Mouse (Mus musculus): ENCODE results near the gene Eif5a. TPM values are rescaled to one million over a fixed set of nuclear protein-coding genes. Genes with fewer than 3 reads are reported as not detected.
"Not testable (repeated sequence)": the region's sequence is repeated elsewhere in the genome, so short reads cannot be mapped to it uniquely, and the experiment has no call there.

The Eif5a gene
- total and polyA plus RNA-seq, 2 experiments from 2014 or later = 469 to 961 TPM

GRCm38 (mm10) chr11:69956218-69956617, 34.5 kb upstream of the Eif5a start:
- Histone ChIP-seq H3K36me3 (replicated peaks; ENCODE audit: control insufficient read depth, insufficient read depth, low read length) (no peaks in the 10 kb centered on the region), H3K27ac (ENCODE audit: low read depth) (no peak overlapping the region), H3K4me2 (ENCODE audit: low read depth, low read length) (no peak overlapping the region), H3K4me3 (ENCODE audit: low read depth, low read length) (no peak overlapping the region), H3K4me1 (ENCODE audit: control insufficient read depth, insufficient read depth) (no peaks in the 10 kb centered on the region), H3K9me3 (replicated peaks; ENCODE audit: control insufficient read depth, low read length) (no peaks in the 10 kb centered on the region), H3K9ac (replicated peaks; ENCODE audit: low read depth, low read length) (no peak overlapping the region), H3K27me3 (ENCODE audit: control insufficient read depth, insufficient read depth, low read length) (no peaks in the 10 kb centered on the region)
- WGBS = 85% methylated on average over 1 of the region's 1 CpGs
- no peak for ATAC-seq (ENCODE audit: insufficient read depth, low read depth)
- TF ChIP-seq EP300 (IDR thresholded peaks at IDR 0.05; ENCODE audit: low read depth) = no peak
- TF ChIP-seq CTCF (IDR thresholded peaks at IDR 0.05; ENCODE audit: low read depth) = no peak
- DNase-seq (ENCODE audit: low spot score) = no peak

GRCm38 (mm10) chr11:69955618-69956017, 33.9 kb upstream of the Eif5a start:
- DNase-seq (ENCODE audit: low spot score); H3K9ac ChIP-seq (replicated peaks; ENCODE audit: low read depth, low read length); H3K4me2 ChIP-seq (ENCODE audit: low read depth, low read length); ATAC-seq (ENCODE audit: insufficient read depth, low read depth); H3K9me3 ChIP-seq (replicated peaks; ENCODE audit: control insufficient read depth, low read length); H3K4me1 ChIP-seq (ENCODE audit: control insufficient read depth, insufficient read depth); H3K27ac ChIP-seq (ENCODE audit: low read depth); H3K4me3 ChIP-seq (ENCODE audit: low read depth, low read length); H3K36me3 ChIP-seq (replicated peaks; ENCODE audit: control insufficient read depth, insufficient read depth, low read length); H3K27me3 ChIP-seq (ENCODE audit: control insufficient read depth, insufficient read depth, low read length): not testable (repeated sequence)
- 51% methylated on average over 3 of the region's 4 CpGs for WGBS

DNA sequence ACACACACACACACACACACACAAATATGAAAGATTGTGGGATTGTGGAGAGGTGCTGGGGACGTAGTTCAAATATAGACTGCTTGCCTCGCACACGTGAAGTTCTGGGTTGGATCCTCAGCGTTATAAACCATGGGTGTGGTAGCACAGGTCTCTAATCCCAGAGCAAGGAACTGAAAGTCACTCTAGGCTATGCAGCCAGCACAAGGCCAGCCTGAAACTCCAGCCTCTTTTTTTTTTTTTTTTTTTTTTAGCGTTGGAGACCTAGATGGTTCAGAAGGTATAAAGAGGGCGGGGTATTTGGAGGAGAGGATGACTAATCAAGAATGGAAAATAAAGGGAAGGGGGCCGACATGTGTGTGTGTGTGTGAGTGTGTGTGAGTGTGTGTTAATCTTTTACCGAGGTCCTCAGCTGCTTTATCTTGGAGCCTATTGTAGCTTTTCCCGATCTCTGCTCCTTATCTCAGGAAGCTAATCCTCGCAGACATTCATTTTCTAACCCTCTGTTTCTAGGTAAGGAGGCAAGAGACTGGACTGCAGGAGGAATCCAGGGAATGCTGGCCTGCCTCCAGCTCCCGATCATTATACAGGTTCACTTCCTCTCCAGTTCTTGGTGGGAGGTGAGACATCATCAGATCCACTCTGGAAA, 31.6 kb upstream of the Eif5a start:
- Histone ChIP-seq H3K4me3 (ENCODE audit: low read depth, low read length) (no peak overlapping the region), H3K27ac (ENCODE audit: low read depth) (no peak overlapping the region), H3K4me1 (ENCODE audit: control insufficient read depth, insufficient read depth) (no peaks in the 10 kb centered on the region), H3K9ac (replicated peaks; ENCODE audit: low read depth, low read length) (no peak overlapping the region), H3K4me2 (ENCODE audit: low read depth, low read length) (no peak overlapping the region), H3K27me3 (ENCODE audit: control insufficient read depth, insufficient read depth, low read length) (no peaks in the 10 kb centered on the region), H3K36me3 (replicated peaks; ENCODE audit: control insufficient read depth, insufficient read depth, low read length) (no peaks in the 10 kb centered on the region), H3K9me3 (replicated peaks; ENCODE audit: control insufficient read depth, low read length) (no peaks in the 10 kb centered on the region)
- WGBS = 29% methylated on average over 11 of the region's 11 CpGs
- no peak for ATAC-seq (ENCODE audit: insufficient read depth, low read depth)
- no peak for DNase-seq (ENCODE audit: low spot score)
- TF ChIP-seq CTCF (IDR thresholded peaks at IDR 0.05; ENCODE audit: low read depth) (no peak), EP300 (IDR thresholded peaks at IDR 0.05; ENCODE audit: low read depth) (no peak)

DNA sequence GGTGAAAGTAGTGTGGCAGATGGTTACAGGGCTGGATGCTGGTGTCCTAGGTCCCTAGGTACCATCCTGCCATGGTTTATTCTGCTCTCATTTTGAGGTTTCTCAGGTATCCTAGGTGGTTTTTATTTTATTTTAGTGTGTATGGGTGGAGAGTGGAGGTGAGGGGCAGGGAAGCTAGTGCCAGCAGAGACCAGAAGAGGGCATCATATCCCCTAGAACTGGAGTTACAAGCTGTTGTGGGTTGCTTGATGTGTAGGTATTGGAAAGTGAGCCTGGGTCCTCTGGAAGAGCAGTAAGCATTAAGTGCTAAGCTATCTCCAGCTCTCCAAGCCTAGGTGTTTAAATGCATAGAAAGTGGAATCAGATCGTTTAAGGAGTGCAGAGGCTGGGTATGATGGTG, 30.5 kb upstream of the Eif5a start:
- ATAC-seq (ENCODE audit: insufficient read depth, low read depth) = no peak
- 0 out of 2 replicates have a peak, but pooled peaks have one; percentile 16 for TF ChIP-seq CTCF (IDR thresholded peaks at IDR 0.05; ENCODE audit: low read depth)
- no peak for TF ChIP-seq EP300 (IDR thresholded peaks at IDR 0.05; ENCODE audit: low read depth)
- WGBS = 40% methylated on average over 1 of the region's 1 CpGs
- no peaks in the 10 kb centered on the region for H3K4me1 ChIP-seq (ENCODE audit: control insufficient read depth, insufficient read depth)
- no peaks in the 10 kb centered on the region for H3K9me3 ChIP-seq (replicated peaks; ENCODE audit: control insufficient read depth, low read length)
- no peak for DNase-seq (ENCODE audit: low spot score)
- no peak overlapping the region for H3K4me3 ChIP-seq (ENCODE audit: low read depth, low read length)
- H3K4me2 ChIP-seq (ENCODE audit: low read depth, low read length) = no peak overlapping the region
- H3K27ac ChIP-seq (ENCODE audit: low read depth) = no peak overlapping the region
- H3K27me3 ChIP-seq (ENCODE audit: control insufficient read depth, insufficient read depth, low read length) = no peaks in the 10 kb centered on the region
- H3K36me3 ChIP-seq (replicated peaks; ENCODE audit: control insufficient read depth, insufficient read depth, low read length) = no peaks in the 10 kb centered on the region
- no peak overlapping the region for H3K9ac ChIP-seq (replicated peaks; ENCODE audit: low read depth, low read length)

DNA sequence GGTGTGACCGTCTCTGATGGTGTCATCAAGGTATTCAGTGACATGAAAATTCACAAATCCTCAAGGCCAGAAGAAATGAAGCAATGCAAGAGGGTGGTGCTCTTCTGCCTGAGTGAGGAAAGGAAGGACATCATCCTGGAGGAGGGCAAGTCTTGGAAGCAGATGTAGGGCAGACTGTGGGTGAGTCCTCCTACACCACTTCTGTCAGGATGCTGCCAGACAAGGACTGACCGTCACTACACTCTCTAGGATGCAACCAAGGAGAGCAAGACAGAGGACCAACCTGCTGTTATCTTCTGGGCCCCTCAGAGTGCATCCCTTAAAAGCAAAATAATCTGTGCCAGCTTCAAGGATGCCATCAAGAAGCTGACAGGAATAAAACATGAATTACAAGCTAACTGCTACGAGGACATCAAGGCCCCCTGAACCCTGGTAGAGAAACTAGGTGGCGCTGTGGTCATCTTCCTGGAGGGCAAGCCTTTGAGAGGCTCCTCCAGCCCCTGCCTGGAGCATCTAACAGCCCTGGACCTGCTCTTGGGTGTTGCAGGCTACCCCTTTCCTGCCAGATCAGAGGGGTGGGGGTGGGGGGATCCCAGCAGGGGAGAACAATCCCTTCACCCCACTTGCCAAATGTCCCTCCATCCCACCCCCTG, 29.2 kb upstream of the Eif5a start:
- H3K4me2 ChIP-seq (ENCODE audit: low read depth, low read length) = no peak overlapping the region
- peak; percentile 31 for TF ChIP-seq CTCF (IDR thresholded peaks at IDR 0.05; ENCODE audit: low read depth)
- no peak for TF ChIP-seq EP300 (IDR thresholded peaks at IDR 0.05; ENCODE audit: low read depth)
- no peaks in the 10 kb centered on the region for H3K27me3 ChIP-seq (ENCODE audit: control insufficient read depth, insufficient read depth, low read length)
- no peak overlapping the region for H3K4me3 ChIP-seq (ENCODE audit: low read depth, low read length)
- no peak for DNase-seq (ENCODE audit: low spot score)
- peaks cover 7% of the 10 kb centered on the region for H3K4me1 ChIP-seq (ENCODE audit: control insufficient read depth, insufficient read depth)
- H3K9me3 ChIP-seq (replicated peaks; ENCODE audit: control insufficient read depth, low read length) = no peaks in the 10 kb centered on the region
- H3K9ac ChIP-seq (replicated peaks; ENCODE audit: low read depth, low read length) = no peak overlapping the region
- H3K27ac ChIP-seq (ENCODE audit: low read depth) = no peak overlapping the region
- peaks cover 2% of the 10 kb centered on the region; the same call in 1 of the 2 replicates for H3K36me3 ChIP-seq (replicated peaks; ENCODE audit: control insufficient read depth, insufficient read depth, low read length)
- ATAC-seq (ENCODE audit: insufficient read depth, low read depth) = no peak
- WGBS = 44% methylated on average over 4 of the region's 4 CpGs

DNA sequence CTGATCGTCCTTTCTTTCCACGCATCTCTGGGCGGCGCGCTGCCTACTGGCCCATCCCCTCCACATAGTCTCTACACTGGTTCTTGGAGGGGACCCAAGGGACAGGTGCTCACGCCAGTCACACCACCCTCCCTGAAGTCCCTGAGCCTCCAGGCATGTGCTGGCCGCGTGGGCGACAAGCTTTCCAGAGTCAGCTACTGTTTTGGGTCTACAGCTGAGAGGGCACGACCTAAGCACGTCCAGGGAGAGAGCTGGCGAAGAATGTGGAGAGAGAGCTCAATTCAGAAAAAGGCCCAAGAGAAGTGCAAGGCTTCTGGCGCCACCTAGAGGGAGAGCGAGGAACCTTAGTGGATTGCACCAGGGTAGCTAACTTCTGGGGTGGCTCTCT, 27.0 kb upstream of the Eif5a start:
- Histone ChIP-seq H3K27me3 (ENCODE audit: control insufficient read depth, insufficient read depth, low read length) (no peaks in the 10 kb centered on the region), H3K27ac (ENCODE audit: low read depth) (peak overlapping the region; percentile 94), H3K36me3 (replicated peaks; ENCODE audit: control insufficient read depth, insufficient read depth, low read length) (peaks cover 22% of the 10 kb centered on the region), H3K9ac (replicated peaks; ENCODE audit: low read depth, low read length) (no peak overlapping the region), H3K4me2 (ENCODE audit: low read depth, low read length) (peak overlapping the region; percentile 62), H3K4me1 (ENCODE audit: control insufficient read depth, insufficient read depth) (peaks cover 11% of the 10 kb centered on the region), H3K4me3 (ENCODE audit: low read depth, low read length) (peak overlapping the region; percentile 60), H3K9me3 (replicated peaks; ENCODE audit: control insufficient read depth, low read length) (no peaks in the 10 kb centered on the region)
- 1% methylated on average over 14 of the region's 14 CpGs for WGBS
- peak; percentile 49 for ATAC-seq (ENCODE audit: insufficient read depth, low read depth)
- TF ChIP-seq CTCF (IDR thresholded peaks at IDR 0.05; ENCODE audit: low read depth) = peak; percentile 96
- TF ChIP-seq EP300 (IDR thresholded peaks at IDR 0.05; ENCODE audit: low read depth) = 0 out of 2 replicates have a peak, but pooled peaks have one; percentile 78
- peak; percentile 95 for DNase-seq (ENCODE audit: low spot score)

All from heart, postnatal 0 days (tissue).